Mouse (Mus musculus): Measurements from ENCODE around the gene Ints13. TPM values are rescaled to one million over a fixed set of nuclear protein-coding genes. Genes with fewer than 3 reads are reported as not detected.
"Not testable (repeated sequence)": the region's sequence is repeated elsewhere in the genome, so short reads cannot be mapped to it uniquely, and the experiment has no call there.

Ints13 gene
- polyA plus RNA-seq, 1 experiment from 2014 or later: 52.2 TPM

DNA sequence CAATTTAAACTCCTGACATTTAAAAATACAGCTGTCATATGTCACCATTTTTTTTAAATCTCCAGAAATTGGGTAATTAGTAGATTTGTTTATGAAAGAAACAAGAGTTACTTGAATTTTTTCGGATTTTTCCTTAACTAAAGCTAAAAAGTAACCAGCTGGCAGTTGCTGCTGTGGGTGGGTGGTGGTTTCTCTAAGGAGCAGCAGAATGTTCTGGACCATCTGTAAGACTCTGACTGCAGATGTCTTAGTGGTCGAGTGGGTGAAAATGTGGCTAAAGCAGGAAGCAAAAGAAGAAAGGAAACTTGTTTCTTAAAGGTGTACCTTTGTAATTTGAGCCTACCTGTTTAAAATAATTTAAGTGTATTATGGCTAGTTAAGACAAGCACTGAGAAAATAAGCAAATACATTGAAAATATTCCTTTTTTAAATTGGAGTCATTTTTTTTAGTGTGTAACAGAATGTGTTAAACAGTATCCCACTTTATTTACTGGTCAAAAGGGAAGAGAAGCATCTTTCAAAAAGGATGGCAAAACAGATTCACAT lies 2.8 kb upstream of the Ints13 start:
- no peak for ATAC-seq
- Histone ChIP-seq H3K4me3 (no peak overlapping the region), H3K36me3 (peaks cover 14% of the 10 kb centered on the region), H3K4me1 (peaks cover 39% of the 10 kb centered on the region), H3K4me2 (peak overlapping the region; percentile 84), H3K27me3 (replicated peaks) (no peaks in the 10 kb centered on the region), H3K9ac (no peak overlapping the region; the same call in 1 of the 2 replicates), H3K9me3 (replicated peaks) (no peaks in the 10 kb centered on the region), H3K27ac (no peak overlapping the region)
- 8% methylated on average over 2 of the region's 2 CpGs for WGBS (ENCODE audit: insufficient replicate concordance)

DNA sequence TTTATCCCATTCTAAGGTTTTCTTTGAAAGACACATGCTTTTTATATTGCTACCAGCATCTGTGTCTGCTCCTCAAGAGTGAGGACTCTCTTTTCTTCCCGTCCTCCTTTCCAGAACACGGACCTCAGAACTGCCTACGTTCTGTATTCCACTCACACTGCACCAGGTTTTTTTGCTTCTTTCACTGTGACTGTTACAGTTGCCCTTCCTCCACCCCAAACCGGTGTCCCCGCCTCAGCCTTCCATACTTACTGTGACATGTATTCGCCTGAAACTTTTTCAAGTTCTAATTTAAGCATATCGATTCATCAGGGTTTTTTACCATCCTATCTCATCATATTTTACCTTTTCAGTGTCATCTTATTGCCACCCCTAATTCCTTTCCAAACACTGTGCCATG lies 951 bp upstream of the Ints13 start:
- WGBS (ENCODE audit: insufficient replicate concordance): 3% methylated on average over 7 of the region's 7 CpGs
- Histone ChIP-seq H3K36me3 (peaks cover 14% of the 10 kb centered on the region), H3K9ac (peak overlapping the region; percentile 97), H3K4me2 (peak overlapping the region; percentile 84), H3K27ac (peak overlapping the region; percentile 96), H3K9me3 (replicated peaks) (no peaks in the 10 kb centered on the region), H3K27me3 (replicated peaks) (no peaks in the 10 kb centered on the region), H3K4me3 (peak overlapping the region; percentile 92), H3K4me1 (peaks cover 45% of the 10 kb centered on the region)
- ATAC-seq: no peak

DNA sequence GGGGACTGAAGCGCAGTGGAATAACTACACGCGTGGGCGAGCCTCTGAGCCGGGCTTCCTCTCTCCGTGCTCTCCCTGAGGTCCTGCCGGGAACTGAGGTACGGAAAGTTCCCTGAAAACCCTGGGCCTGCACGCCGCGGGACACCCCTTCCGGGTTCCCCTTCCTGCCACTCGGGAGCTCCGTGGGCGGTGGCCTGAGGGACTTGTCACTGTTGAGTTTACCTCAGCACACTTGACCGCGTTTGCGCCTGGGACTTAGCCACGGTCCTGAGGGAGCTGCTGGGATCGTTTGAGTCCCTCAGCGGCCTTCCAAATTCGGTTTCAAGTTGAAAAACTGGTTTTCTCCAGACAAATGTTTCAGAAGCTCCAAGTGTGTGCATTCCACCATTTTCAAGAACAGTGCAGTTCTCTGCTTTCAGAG lies 486 bp upstream of the Ints13 start:
- Histone ChIP-seq H3K9me3 (replicated peaks) (no peaks in the 10 kb centered on the region), H3K27me3 (replicated peaks) (no peaks in the 10 kb centered on the region), H3K27ac (peak overlapping the region; percentile 96), H3K4me1 (peaks cover 45% of the 10 kb centered on the region), H3K9ac (peak overlapping the region; percentile 97), H3K4me3 (peak overlapping the region; percentile 92), H3K36me3 (peaks cover 14% of the 10 kb centered on the region), H3K4me2 (peak overlapping the region; percentile 84)
- under 1% methylated on average over 22 of the region's 22 CpGs for WGBS (ENCODE audit: insufficient replicate concordance)
- ATAC-seq: peak; percentile 68

DNA sequence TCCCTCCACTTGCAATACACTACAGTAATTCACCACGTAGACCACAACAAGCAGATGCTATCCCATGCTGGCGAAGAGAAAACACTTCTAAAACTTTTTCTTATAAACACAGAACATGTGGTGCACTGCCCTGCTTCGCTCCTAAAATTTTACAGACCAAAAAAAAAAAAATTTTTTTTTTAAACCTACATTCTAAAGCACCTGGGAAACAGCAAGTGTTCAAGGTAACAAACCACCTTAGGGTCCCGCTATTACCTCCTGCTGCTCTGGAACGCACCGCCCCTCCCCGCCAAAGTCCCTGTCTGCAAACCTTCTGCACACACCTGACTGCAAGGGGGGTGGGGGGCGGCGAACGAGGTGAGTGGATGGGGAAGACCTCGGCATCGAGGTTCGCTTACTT lies 732 bp downstream of the Ints13 start, which contains the start of gene Fgfr1op2:
Fgfr1op2 (plus strand) TSS at position 301 of the 400 bp plus-strand sequence.
- WGBS (ENCODE audit: insufficient replicate concordance): under 1% methylated on average over 13 of the region's 13 CpGs
- ATAC-seq: peak; percentile 36; the same call in 1 of the 2 replicates

GRCm38 (mm10) chr6:146572073-146572472 lies 5.6 kb downstream of the Ints13 start:
- no peak overlapping the region for H3K9ac ChIP-seq
- H3K9me3 ChIP-seq (replicated peaks): no peaks in the 10 kb centered on the region
- no peak overlapping the region for H3K4me2 ChIP-seq
- no peak for ATAC-seq
- H3K36me3 ChIP-seq: peaks cover 37% of the 10 kb centered on the region
- H3K4me1 ChIP-seq: peaks cover 19% of the 10 kb centered on the region
- H3K27ac ChIP-seq: no peak overlapping the region
- H3K27me3 ChIP-seq (replicated peaks): no peaks in the 10 kb centered on the region
- H3K4me3 ChIP-seq: no peak overlapping the region

More for the DNA sequence above, 732 bp downstream of the Ints13 start, which contains the start of gene Fgfr1op2:
- peak within 1 kb of the TSS; percentile 97 for H3K9ac ChIP-seq
- peaks cover 39% of the 10 kb centered on the region for H3K4me1 ChIP-seq
- H3K4me2 ChIP-seq: peak within 1 kb of the TSS; percentile 84
- H3K9me3 ChIP-seq (replicated peaks): no peaks in the 10 kb centered on the region
- H3K27ac ChIP-seq: peak within 1 kb of the TSS; percentile 96
- H3K36me3 ChIP-seq: peaks cover 19% of the 10 kb centered on the region
- H3K27me3 ChIP-seq (replicated peaks): no peaks in the 10 kb centered on the region
- H3K4me3 ChIP-seq: peak within 1 kb of the TSS; percentile 92

DNA sequence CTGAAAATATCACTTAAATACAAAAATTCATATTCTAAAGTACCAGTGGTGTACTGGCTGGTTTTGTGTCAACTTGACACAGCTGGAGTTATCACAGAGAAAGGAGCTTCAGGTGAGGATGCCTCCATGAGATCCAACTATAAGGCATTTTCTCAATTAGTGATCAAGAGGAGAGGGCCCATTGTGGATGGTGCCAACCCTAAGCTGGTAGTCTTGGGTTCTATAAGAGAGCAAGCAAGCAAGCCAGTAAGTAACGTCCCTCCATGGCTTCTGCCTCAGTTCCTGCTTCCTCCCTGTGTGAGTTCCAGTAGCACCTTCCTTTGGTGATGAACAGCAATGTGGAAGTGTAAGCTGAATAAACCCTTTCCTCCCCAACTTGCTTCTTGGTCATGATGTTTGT lies 15.2 kb downstream of the Ints13 start:
- not testable (repeated sequence) for ATAC-seq; H3K4me1 ChIP-seq; H3K27ac ChIP-seq; H3K9me3 ChIP-seq (replicated peaks); H3K4me3 ChIP-seq; H3K9ac ChIP-seq; H3K4me2 ChIP-seq; H3K27me3 ChIP-seq (replicated peaks)
- 72% methylated on average over 1 of the region's 1 CpGs for WGBS (ENCODE audit: insufficient replicate concordance)
- H3K36me3 ChIP-seq: peaks cover 75% of the 10 kb centered on the region

DNA sequence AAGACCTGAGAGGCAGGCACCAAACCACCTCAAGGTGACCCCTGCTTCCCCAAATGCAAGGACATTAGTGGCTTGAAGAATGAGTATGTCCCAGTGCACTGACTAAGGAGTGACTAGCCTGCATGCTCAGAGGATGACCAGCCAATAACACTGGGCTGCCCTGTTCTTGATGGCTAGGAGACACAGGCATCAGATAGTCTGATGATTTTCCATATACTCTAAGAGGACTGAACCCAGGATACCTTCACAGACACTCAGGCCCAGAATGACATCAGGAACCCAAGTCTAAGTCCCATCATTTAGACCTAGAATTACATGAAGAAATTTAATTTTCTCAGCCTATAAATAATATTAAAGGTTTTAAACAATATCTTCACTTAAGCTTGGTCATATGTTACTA lies 26.3 kb downstream of the Ints13 start:
- H3K4me3 ChIP-seq: no peak overlapping the region
- no peak overlapping the region for H3K9ac ChIP-seq
- no peak for ATAC-seq
- H3K36me3 ChIP-seq: peaks cover 87% of the 10 kb centered on the region
- no peak overlapping the region for H3K27ac ChIP-seq
- no peaks in the 10 kb centered on the region for H3K9me3 ChIP-seq (replicated peaks)
- H3K4me2 ChIP-seq: no peak overlapping the region
- no peaks in the 10 kb centered on the region for H3K27me3 ChIP-seq (replicated peaks)
- H3K4me1 ChIP-seq: no peaks in the 10 kb centered on the region

DNA sequence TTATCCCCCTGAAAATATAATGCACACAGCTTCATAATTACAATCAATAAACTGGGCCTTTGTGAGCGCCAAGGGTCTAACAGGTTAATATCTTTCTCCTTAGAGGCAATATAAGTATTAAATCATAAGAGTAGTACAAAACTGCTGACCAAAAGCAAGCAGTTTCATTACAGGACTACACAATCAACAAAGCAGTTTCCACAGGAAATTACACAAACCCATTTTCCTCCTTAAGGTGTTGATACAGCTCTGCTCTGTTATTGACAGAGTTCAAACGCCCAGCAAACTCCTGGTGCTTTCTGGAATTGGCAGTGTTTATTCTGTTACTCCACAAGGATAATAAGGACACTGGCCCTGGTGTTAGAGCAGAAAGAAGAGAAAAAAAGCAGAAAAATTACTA lies 27.2 kb downstream of the Ints13 start:
- H3K36me3 ChIP-seq: peaks cover 81% of the 10 kb centered on the region
- H3K4me3 ChIP-seq: no peak overlapping the region
- H3K9ac ChIP-seq: no peak overlapping the region
- no peak overlapping the region for H3K4me2 ChIP-seq
- H3K27me3 ChIP-seq (replicated peaks): no peaks in the 10 kb centered on the region
- no peak for ATAC-seq
- no peaks in the 10 kb centered on the region for H3K4me1 ChIP-seq
- H3K27ac ChIP-seq: no peak overlapping the region
- H3K9me3 ChIP-seq (replicated peaks): no peaks in the 10 kb centered on the region
- WGBS (ENCODE audit: insufficient replicate concordance): 75% methylated on average over 2 of the region's 2 CpGs

GRCm38 (mm10) chr6:146545289-146545865 lies 32.3 kb downstream of the Ints13 start:
- WGBS (ENCODE audit: insufficient replicate concordance): 63% methylated on average over 4 of the region's 5 CpGs
- Histone ChIP-seq H3K4me2 (no peak overlapping the region), H3K36me3 (peaks cover 34% of the 10 kb centered on the region), H3K27me3 (replicated peaks) (no peaks in the 10 kb centered on the region), H3K27ac (no peak overlapping the region), H3K9me3 (replicated peaks) (no peaks in the 10 kb centered on the region), H3K4me3 (no peak overlapping the region), H3K9ac (no peak overlapping the region), H3K4me1 (no peaks in the 10 kb centered on the region)
- ATAC-seq: no peak

DNA sequence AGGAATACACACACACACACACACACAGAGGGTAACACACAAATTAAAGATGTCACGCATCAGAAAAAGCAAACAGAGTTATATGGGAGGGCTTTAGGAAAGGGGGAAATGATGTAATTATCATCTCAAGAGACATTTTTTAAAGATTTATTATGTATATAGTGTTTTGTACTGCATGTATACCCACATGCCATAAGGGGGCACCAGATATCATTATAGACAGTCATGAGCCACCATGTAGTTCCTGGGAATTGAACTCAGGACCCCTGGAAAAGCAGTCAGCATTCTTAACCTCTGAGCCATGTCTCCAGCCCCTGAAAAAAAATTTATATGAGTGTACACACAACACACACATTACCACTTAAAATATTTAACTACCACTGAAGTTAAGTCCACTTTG lies 33.0 kb downstream of the Ints13 start:
- Histone ChIP-seq H3K36me3 (peaks cover 27% of the 10 kb centered on the region), H3K9ac (no peak overlapping the region), H3K9me3 (replicated peaks) (no peaks in the 10 kb centered on the region), H3K4me2 (no peak overlapping the region), H3K27me3 (replicated peaks) (no peaks in the 10 kb centered on the region), H3K4me3 (no peak overlapping the region), H3K27ac (no peak overlapping the region), H3K4me1 (no peaks in the 10 kb centered on the region)
- 88% methylated on average over 1 of the region's 1 CpGs for WGBS (ENCODE audit: insufficient replicate concordance)
- ATAC-seq: no peak

GRCm38 (mm10) chr6:146540386-146540785 lies 37.2 kb downstream of the Ints13 start:
- 61% methylated on average over 3 of the region's 3 CpGs for WGBS (ENCODE audit: insufficient replicate concordance)
- no peak for ATAC-seq
- no peak overlapping the region for H3K9ac ChIP-seq
- H3K9me3 ChIP-seq (replicated peaks): no peaks in the 10 kb centered on the region
- no peaks in the 10 kb centered on the region for H3K36me3 ChIP-seq
- H3K27me3 ChIP-seq (replicated peaks): no peaks in the 10 kb centered on the region
- no peaks in the 10 kb centered on the region for H3K4me1 ChIP-seq
- no peak overlapping the region for H3K4me3 ChIP-seq
- no peak overlapping the region for H3K27ac ChIP-seq
- no peak overlapping the region for H3K4me2 ChIP-seq

- H3K36me3 ChIP-seq: no peaks in the 10 kb centered on the region
- 47% methylated on average over 4 of the region's 4 CpGs for WGBS (ENCODE audit: insufficient replicate concordance)
- no peak for ATAC-seq
- no peak overlapping the region for H3K9ac ChIP-seq
- no peaks in the 10 kb centered on the region for H3K9me3 ChIP-seq (replicated peaks)
- no peaks in the 10 kb centered on the region for H3K4me1 ChIP-seq
- H3K27me3 ChIP-seq (replicated peaks): no peaks in the 10 kb centered on the region
- H3K4me2 ChIP-seq: no peak overlapping the region
- H3K4me3 ChIP-seq: no peak overlapping the region
- no peak overlapping the region for H3K27ac ChIP-seq
Observed at GRCm38 (mm10) chr6:146538661-146539060, 39.0 kb downstream of the Ints13 start.

DNA sequence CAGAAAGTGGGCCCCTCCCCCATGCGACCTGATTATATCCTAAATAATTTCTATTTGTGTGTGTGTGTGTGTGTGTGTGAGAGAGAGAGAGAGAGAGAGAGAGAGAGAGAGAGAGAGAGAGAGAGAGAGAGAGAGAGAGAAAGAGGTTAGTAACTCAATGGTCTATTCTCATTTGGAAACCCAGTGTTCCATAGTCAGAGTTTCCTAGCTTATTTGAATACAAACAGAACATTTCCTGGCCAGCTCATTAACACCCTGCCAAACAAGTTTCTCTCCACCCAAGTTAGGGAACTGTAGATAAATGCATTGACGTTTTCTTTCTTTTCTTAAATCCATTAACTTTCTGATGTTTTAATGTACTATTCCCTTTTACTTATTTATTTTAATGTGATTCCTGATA lies 39.6 kb downstream of the Ints13 start:
- Histone ChIP-seq H3K27ac (no peak overlapping the region), H3K9ac (no peak overlapping the region), H3K27me3 (replicated peaks) (no peaks in the 10 kb centered on the region), H3K9me3 (replicated peaks) (no peaks in the 10 kb centered on the region), H3K4me2 (no peak overlapping the region), H3K4me3 (no peak overlapping the region), H3K36me3 (no peaks in the 10 kb centered on the region), H3K4me1 (no peaks in the 10 kb centered on the region)
- 53% methylated on average over 2 of the region's 2 CpGs for WGBS (ENCODE audit: insufficient replicate concordance)
- no peak for ATAC-seq
